Comparison of ENCODE assay signal across 8 mouse cellular contexts in genomic region chr6:127155468-127155867, GRCm38 (mm10). TPM values are rescaled to one million over a fixed set of nuclear protein-coding genes. Genes with fewer than 3 reads are reported as not detected.
DNase-seq lines count a peak whose midpoint lies in the region; ATAC-seq and TF ChIP-seq lines count a peak whose summit lies in the region.

No protein-coding gene starts in this region.

- H3K36me3 ChIP-seq in lung, embryonic 14.5 days (ENCODE audit: insufficient read depth): no peaks in the 10 kb centered on the region
- H3K36me3 ChIP-seq in splenic B cell, adult 2 months (ENCODE audit: control insufficient read depth, insufficient read depth, low read length, poor library complexity, severe bottlenecking): no peaks in the 10 kb centered on the region; the same call in 1 of the 2 replicates

- no peaks in the 10 kb centered on the region for H3K4me1 ChIP-seq in embryonic fibroblast, embryonic 13.5 days (ENCODE audit: control insufficient read depth, insufficient read depth, low read length)
- peaks cover 7% of the 10 kb centered on the region for H3K4me1 ChIP-seq in lung, embryonic 14.5 days (ENCODE audit: insufficient read depth)

- intact Hi-C loops in left cerebral cortex, postnatal 4 days (cut with DNase I): no loop called here

- H3K9me3 ChIP-seq in lung, embryonic 14.5 days (ENCODE audit: low read depth, low read length): no peaks in the 10 kb centered on the region

- no peaks in the 10 kb centered on the region for H3K27me3 ChIP-seq in lung, embryonic 14.5 days (ENCODE audit: insufficient read depth, low read length)
- peaks cover 5% of the 10 kb centered on the region; the same call in 1 of the 2 replicates for H3K27me3 ChIP-seq in splenic B cell, adult 2 months (ENCODE audit: control insufficient read depth, insufficient read depth, low read length, poor library complexity, severe bottlenecking)

- no peak for TF ChIP-seq CTCF in layer of hippocampus, adult 2 months (conservative IDR thresholded peaks at IDR 0.05)
- no peak for TF ChIP-seq CTCF in embryonic fibroblast, embryonic 13.5 days (IDR thresholded peaks at IDR 0.05; ENCODE audit: borderline replicate concordance, insufficient read depth, low read length)
- no peak for TF ChIP-seq CTCF in lung, embryonic 14.5 days (IDR thresholded peaks at IDR 0.05; ENCODE audit: low read depth)

- no peak for TF ChIP-seq POLR2A in embryonic fibroblast, embryonic 13.5 days (IDR thresholded peaks at IDR 0.05; ENCODE audit: low read depth, low read length)

- under 1% methylated on average over 15 of the region's 15 CpGs for WGBS in lung, embryonic 14.5 days

- H3K4me2 ChIP-seq in lung, embryonic 14.5 days: peak overlapping the region; percentile 79

- no peak for ATAC-seq in lung, embryonic 14.5 days (ENCODE audit: insufficient read depth)
- ATAC-seq in megakaryocyte-erythroid progenitor cell, adult 5-6 weeks (replicated peaks; ENCODE audit: low FRiP score, low TSS enrichment, poor library complexity, severe bottlenecking): no peak

- H3K9ac ChIP-seq in lung, embryonic 14.5 days: peak overlapping the region; percentile 52

- peak overlapping the region; percentile 62 for H3K27ac ChIP-seq in layer of hippocampus, adult 2 months
- no peak overlapping the region for H3K27ac ChIP-seq in embryonic fibroblast, embryonic 13.5 days (ENCODE audit: insufficient read depth, low read length)
- H3K27ac ChIP-seq in lung, embryonic 14.5 days (ENCODE audit: low read depth): peak overlapping the region; percentile 78; the same call in 1 of the 2 replicates

- peak overlapping the region; percentile 75 for H3K4me3 ChIP-seq in layer of hippocampus, adult 2 months
- H3K4me3 ChIP-seq in embryonic fibroblast, embryonic 13.5 days (ENCODE audit: insufficient read depth, low read length): peak overlapping the region; percentile 46
- peak overlapping the region; percentile 73 for H3K4me3 ChIP-seq in lung, embryonic 14.5 days (ENCODE audit: low read depth, low read length)

- no peak for DNase-seq in layer of hippocampus, adult 2 months (ENCODE audit: low spot score in 2 of 2)
- no peak for DNase-seq in layer of hippocampus, adult 11-12 months (ENCODE audit: low spot score)
- peak; percentile 83 for DNase-seq in induced T-regulatory cell, adult 2 months (ENCODE audit: low read depth)
- DNase-seq in lung, embryonic 14.5 days: peak; percentile 65
- DNase-seq in splenic B cell, adult 2 months (ENCODE audit: low read depth, low spot score): peak; percentile 71
- DNase-seq in left cerebral cortex, postnatal 4 days: no peak

RNA-seq across cellular contexts. Expression of gene Ccnd2, which starts 3.5 kb away (rescaled TPM):
- total RNA-seq in layer of hippocampus, adult 2 months (2021): 100 to 1,000 TPM; 116 to 142 TPM
- polyA plus RNA-seq in embryonic fibroblast, embryonic 13.5 days (2011; ENCODE audit: insufficient read length, low read depth, missing spikeins): 2,159 and 2,298 TPM in 2 replicates
- 660 and 684 TPM in 2 replicates for polyA plus RNA-seq in lung, embryonic 14.5 days (2014; fragmentation: Nextera tagmentation; extraction: Ambion mirVana)
- 100 to 1,000 TPM; 139 to 147 TPM for total RNA-seq in left cerebral cortex, postnatal 4 days (2021)
- total RNA-seq in megakaryocyte-erythroid progenitor cell, adult 5-6 weeks (2014; fragmentation: Nextera tagmentation): 73.8 and 98.1 TPM in 2 replicates
- 37.0 and 40.1 TPM in 2 replicates for total RNA-seq in megakaryocyte-erythroid progenitor cell, adult 5-6 weeks (2017)

RNA-seq across cellular contexts. Expression of gene Tigar, which starts 46.1 kb away (rescaled TPM):
- total RNA-seq in layer of hippocampus, adult 2 months (2021): 10 to 100 TPM; 25.6 to 27.3 TPM
- 8.1 and 8.6 TPM in 2 replicates for polyA plus RNA-seq in embryonic fibroblast, embryonic 13.5 days (2011; ENCODE audit: insufficient read length, low read depth, missing spikeins)
- 3.0 and 3.5 TPM in 2 replicates for polyA plus RNA-seq in lung, embryonic 14.5 days (2014; fragmentation: Nextera tagmentation; extraction: Ambion mirVana)
- 10 to 100 TPM; 16.4 to 18.6 TPM for total RNA-seq in left cerebral cortex, postnatal 4 days (2021)
- total RNA-seq in megakaryocyte-erythroid progenitor cell, adult 5-6 weeks (2014; fragmentation: Nextera tagmentation): 0.47 TPM in 1 of 2 replicates, not detected in the other
- total RNA-seq in megakaryocyte-erythroid progenitor cell, adult 5-6 weeks (2017): 0.30 and 3.1 TPM in 2 replicates

Comparison
In these comparisons a context has a peak if more than half of its experiments do, and no peak if none do; other contexts are left out.
1. DNase-seq: peak in induced T-regulatory cell, adult 2 months (single experiment), lung, embryonic 14.5 days (single experiment) and splenic B cell, adult 2 months (single experiment); none in layer of hippocampus, adult 2 months (0 of 2), layer of hippocampus, adult 11-12 months (single experiment) and left cerebral cortex, postnatal 4 days (single experiment).
2. RNA of gene Tigar, which starts 46.1 kb away (total RNA-seq): 25.6 to 27.3 TPM in layer of hippocampus, adult 2 months and 16.4 to 18.6 TPM in left cerebral cortex, postnatal 4 days; 0.30 to 3.1 TPM in megakaryocyte-erythroid progenitor cell, adult 5-6 weeks; every median in the first group is over 4 times any median in the second.
3. Peak in every context shown above with its lines, with median percentiles within 50 percentile points of each other: H3K4me3 ChIP-seq.